Mouse (Mus musculus): ENCODE results near the gene Thap12. TPM values are rescaled to one million over a fixed set of nuclear protein-coding genes. Genes with fewer than 3 reads are reported as not detected.

The Thap12 gene
- total and polyA plus RNA-seq, 3 experiments: 47.7 to 140 (median 52.7) TPM

DNA sequence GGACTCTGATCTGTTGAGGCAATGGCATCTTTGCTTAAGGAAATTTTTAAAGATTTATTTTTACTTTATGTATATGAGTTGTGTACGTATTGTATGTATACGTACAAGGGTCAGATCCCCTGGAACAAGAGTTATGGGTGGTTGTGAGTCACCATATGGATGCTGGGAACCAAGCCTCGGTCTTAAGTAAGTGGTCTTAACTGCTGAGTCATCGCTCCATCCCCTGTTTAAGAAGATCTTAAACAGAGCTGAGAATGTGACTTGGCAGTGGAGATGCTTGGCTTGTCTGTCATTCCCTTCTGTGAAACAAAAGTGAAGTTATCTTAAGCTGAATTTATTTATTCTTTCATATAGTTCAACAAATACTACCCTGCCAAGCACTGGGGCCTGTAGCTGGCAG lies 31.1 kb downstream of the Thap12 start:
- Histone ChIP-seq H3K36me3 (ENCODE audit: control insufficient read depth in 1 of 2, insufficient read depth in 2 of 2, low read length in 2 of 2) (no peaks in the 10 kb centered on the region), H3K4me3 (ENCODE audit: control insufficient read depth in 1 of 2, insufficient read depth in 1 of 2, low read depth in 2 of 2, low read length in 2 of 2) (no peak overlapping the region), H3K79me2 (ENCODE audit: control insufficient read depth, insufficient read depth, low read length, poor library complexity) (no peaks in the 10 kb centered on the region), H3K27me3 (ENCODE audit: control insufficient read depth in 1 of 2, insufficient read depth in 2 of 2, low read length in 2 of 2) (no peaks in the 10 kb centered on the region), H3K4me1 (ENCODE audit: control insufficient read depth in 1 of 2, insufficient read depth in 2 of 2, low read length in 2 of 2) (peaks cover 0 to 5% of the 10 kb centered on the region in 2 experiments; a peak in 1 of 4 replicates), H3K9me3 (replicated peaks; ENCODE audit: insufficient read depth, low read length) (no peaks in the 10 kb centered on the region), H3K27ac (ENCODE audit: control insufficient read depth, low read depth, low read length) (no peak overlapping the region), H3K9ac (ENCODE audit: control insufficient read depth, low read depth, low read length, poor library complexity, severe bottlenecking) (no peak overlapping the region)
- DNase-seq (ENCODE audit: low read depth, low spot score): no peak
- TF ChIP-seq ZKSCAN1 (IDR thresholded peaks at IDR 0.05; ENCODE audit: low read depth, low read length) (no peak), GABPA (IDR thresholded peaks at IDR 0.05; ENCODE audit: low read depth, low read length) (no peak), ETS1 (IDR thresholded peaks at IDR 0.05; ENCODE audit: low read depth, low read length) (no peak), TBP (IDR thresholded peaks at IDR 0.05; ENCODE audit: low read depth, low read length) (no peak), TAL1 (IDR thresholded peaks at IDR 0.05; ENCODE audit: low read length) (no peak), SIN3A (IDR thresholded peaks at IDR 0.05; ENCODE audit: low read length) (no peak), RCOR1 (IDR thresholded peaks at IDR 0.05; ENCODE audit: low read depth, low read length) (no peak), USF1 (IDR thresholded peaks at IDR 0.05; ENCODE audit: low read depth, low read length) (no peak), ZNF384 (IDR thresholded peaks at IDR 0.05; ENCODE audit: low read depth, low read length) (no peak), TCF12 (IDR thresholded peaks at IDR 0.05; ENCODE audit: low read depth, low read length) (no peak), EP300 (IDR thresholded peaks at IDR 0.05; ENCODE audit: low read depth in 1 of 2, low read length in 2 of 2) (no peak), MYB (IDR thresholded peaks at IDR 0.05; ENCODE audit: low read depth, low read length) (no peak), CHD2 (IDR thresholded peaks at IDR 0.05; ENCODE audit: low read length) (no peak), ELF1 (IDR thresholded peaks at IDR 0.05; ENCODE audit: low read depth, low read length) (no peak)

DNA sequence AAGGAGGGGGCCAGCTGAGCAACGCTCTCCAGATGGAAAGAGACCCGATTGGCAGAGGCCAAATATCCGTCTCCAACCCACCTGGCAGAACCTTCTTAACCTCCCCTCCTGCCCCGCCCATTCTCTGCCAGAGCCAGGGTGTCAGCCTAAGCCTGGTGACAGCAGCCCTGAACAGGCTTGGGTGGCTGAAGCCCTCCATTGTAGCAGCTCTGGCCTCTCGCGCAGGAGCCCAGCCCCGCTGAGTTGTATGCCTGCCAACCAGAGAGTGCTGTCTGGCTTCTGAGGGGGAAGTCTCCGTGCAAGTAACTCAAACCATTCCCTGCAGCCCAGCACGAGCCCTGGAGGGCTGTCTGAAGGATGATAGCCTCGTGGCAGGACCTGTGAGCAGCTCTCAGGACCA lies 32.0 kb downstream of the Thap12 start:
- TF ChIP-seq POLR2AphosphoS2 (IDR thresholded peaks at IDR 0.05; ENCODE audit: low read length) (no peak), ETS1 (IDR thresholded peaks at IDR 0.05; ENCODE audit: low read depth, low read length) (no peak), ZC3H11A (IDR thresholded peaks at IDR 0.05; ENCODE audit: low read depth, low read length) (no peak), NELFE (IDR thresholded peaks at IDR 0.05; ENCODE audit: low read depth, low read length) (no peak), BHLHE40 (IDR thresholded peaks at IDR 0.05; ENCODE audit: borderline replicate concordance, low read depth, low read length) (no peak), CHD2 (IDR thresholded peaks at IDR 0.05; ENCODE audit: low read length) (no peak), POLR2AphosphoS5 (IDR thresholded peaks at IDR 0.05; ENCODE audit: borderline replicate concordance, low read depth, low read length) (no peak), CTCF (IDR thresholded peaks at IDR 0.05 in 2 of 3, conservative IDR thresholded peaks at IDR 0.05 in 1 of 3; ENCODE audit: control insufficient read depth in 1 of 3, insufficient read depth in 1 of 3, low read depth in 2 of 3, low read length in 3 of 3, poor library complexity in 1 of 3, severe bottlenecking in 1 of 3) (no peak), TBP (IDR thresholded peaks at IDR 0.05; ENCODE audit: low read depth, low read length) (no peak), ELF1 (IDR thresholded peaks at IDR 0.05; ENCODE audit: low read depth, low read length) (no peak), MAX (IDR thresholded peaks at IDR 0.05; ENCODE audit: low read length) (no peak), UBTF (IDR thresholded peaks at IDR 0.05; ENCODE audit: borderline replicate concordance, insufficient read depth, low read depth, low read length) (no peak), RCOR1 (IDR thresholded peaks at IDR 0.05; ENCODE audit: low read depth, low read length) (no peak), MAFK (IDR thresholded peaks at IDR 0.05; ENCODE audit: borderline replicate concordance, low read depth, low read length) (no peak)
- Histone ChIP-seq H3K27ac (ENCODE audit: control insufficient read depth, low read depth, low read length) (no peak overlapping the region), H3K9me3 (replicated peaks; ENCODE audit: insufficient read depth, low read length) (no peaks in the 10 kb centered on the region)

More for the DNA sequence above, 32.0 kb downstream of the Thap12 start:
- no peak overlapping the region for H3K9ac ChIP-seq (ENCODE audit: control insufficient read depth, low read depth, low read length, poor library complexity, severe bottlenecking)
- H3K79me2 ChIP-seq (ENCODE audit: control insufficient read depth, insufficient read depth, low read length, poor library complexity): no peaks in the 10 kb centered on the region
- no peak for DNase-seq (ENCODE audit: low read depth, low spot score)
- no peak overlapping the region for H3K4me3 ChIP-seq (ENCODE audit: control insufficient read depth in 1 of 2, insufficient read depth in 1 of 2, low read depth in 2 of 2, low read length in 2 of 2)
- H3K36me3 ChIP-seq (ENCODE audit: control insufficient read depth in 1 of 2, insufficient read depth in 2 of 2, low read length in 2 of 2): no peaks in the 10 kb centered on the region
- H3K4me1 ChIP-seq (ENCODE audit: control insufficient read depth in 1 of 2, insufficient read depth in 2 of 2, low read length in 2 of 2): peaks cover 0 to 5% of the 10 kb centered on the region in 2 experiments; a peak in 1 of 4 replicates
- H3K27me3 ChIP-seq (ENCODE audit: control insufficient read depth in 1 of 2, insufficient read depth in 2 of 2, low read length in 2 of 2): no peaks in the 10 kb centered on the region
